Mouse (Mus musculus) retina, embryonic 14.5 days (tissue): ENCODE measurements around the gene Gm13889.
A peak's percentile ranks its signal among the peaks of the same experiment; 100 is the strongest.

Source experiments
- DNase-seq: peaks from one replicate; pipeline ENCODE4 v3.0.0-alpha.2; 2015; ENCODE audit warnings: low spot score

Gm13889 gene

DNA sequence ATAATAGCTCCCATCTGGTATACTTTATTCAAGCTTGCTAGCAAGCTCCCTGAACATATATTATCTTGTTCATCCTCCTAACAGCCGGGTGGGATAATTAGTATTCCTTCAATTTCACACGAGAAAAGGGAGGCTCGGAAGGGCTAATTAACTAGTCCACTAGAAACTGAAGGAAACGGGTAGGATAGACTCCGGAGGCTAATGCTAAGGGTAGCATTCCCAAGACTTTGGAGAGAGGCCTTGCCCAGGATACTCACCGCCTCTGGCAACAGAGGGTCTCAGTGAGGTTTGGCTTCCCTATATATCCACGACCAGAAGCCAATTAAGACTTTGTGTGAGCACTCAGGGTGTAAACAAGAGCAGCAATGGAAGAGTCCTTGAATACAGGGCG, 779 bp upstream of the Gm13889 start:
- DNase-seq: peak; percentile 14

DNA sequence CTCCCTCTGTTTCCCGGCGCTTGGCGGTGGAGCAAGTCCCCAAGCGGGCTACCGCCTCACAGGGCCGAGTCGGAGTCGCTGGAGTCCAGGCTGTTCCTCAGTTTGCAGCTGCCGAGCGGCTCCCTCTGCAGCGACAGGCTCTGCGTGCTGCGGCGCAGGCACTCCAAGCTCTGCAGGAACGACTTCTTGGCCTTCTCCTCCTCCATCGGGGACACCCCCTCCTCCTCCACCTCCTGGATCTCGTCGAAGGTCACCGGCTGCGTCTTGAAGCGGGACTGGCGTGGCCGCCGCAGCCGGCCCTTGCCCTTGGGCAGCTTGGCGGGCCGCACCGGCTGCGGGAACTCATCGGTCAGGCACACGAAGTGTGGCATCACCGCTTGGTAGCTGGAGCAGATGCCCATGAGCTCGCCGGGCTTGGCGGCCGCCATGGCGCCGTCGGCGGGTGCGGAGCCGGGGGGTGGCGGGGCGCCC, 635 bp downstream of the Gm13889 start:
- DNase-seq: peak; percentile 69

DNA sequence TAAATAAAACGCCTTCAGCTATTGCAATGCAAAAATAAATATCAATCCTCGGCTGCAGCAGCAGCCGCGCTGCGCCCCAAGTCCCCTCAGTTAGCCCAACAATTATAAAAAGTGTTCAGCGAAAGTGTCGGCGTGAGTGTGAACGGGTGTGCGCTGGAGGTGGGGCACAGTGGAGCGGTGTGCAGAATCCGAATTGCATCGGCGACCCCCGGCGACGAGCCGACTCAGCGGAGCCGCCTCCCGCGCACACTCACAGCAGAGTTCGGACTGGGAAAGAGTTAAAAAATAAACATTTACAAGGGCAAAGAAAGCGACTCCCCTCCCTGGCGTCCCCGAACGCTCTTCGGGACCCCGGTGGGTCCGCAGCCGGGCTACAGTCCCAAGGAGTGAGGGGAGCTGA, 1.1 kb downstream of the Gm13889 start:
- no peak for DNase-seq

DNA sequence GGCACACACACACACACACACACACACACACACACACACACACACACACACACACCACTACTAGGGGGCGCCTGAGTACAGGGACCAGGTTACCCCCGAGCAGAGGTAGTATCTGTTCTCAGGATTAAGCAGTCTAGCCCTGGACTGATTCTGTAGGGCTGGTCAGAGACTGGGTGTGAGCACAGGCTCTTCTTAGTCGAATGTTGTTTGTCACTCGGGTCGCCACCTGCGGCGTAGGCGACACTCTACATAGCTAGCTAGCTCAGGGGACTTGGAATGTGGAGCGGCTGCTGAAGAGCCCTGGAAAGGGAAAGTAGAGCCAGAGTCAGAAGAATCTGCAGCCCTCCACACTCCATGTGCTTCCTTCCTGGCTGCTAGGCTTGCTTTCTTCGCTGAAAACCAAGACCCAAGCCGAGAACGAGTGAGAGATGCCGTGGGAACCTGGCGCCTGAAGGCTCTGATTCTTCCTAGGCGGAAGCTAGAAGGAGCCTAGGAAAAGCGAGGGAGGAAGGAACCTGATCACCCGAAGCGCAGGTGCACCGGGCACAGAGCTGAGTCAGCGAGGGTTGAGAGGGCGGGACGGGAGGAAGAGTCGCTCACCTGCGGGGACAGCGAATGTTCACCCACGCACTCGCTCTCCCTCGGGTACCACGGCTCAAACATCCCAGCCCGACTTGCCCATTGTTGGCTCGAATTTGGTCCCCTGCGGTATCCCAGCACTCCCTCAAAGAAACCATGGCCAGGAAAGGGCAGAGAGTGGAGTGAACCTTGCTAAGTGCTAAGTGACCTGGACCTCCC, 2.0 kb downstream of the Gm13889 start:
- DNase-seq: peak; percentile 52

DNA sequence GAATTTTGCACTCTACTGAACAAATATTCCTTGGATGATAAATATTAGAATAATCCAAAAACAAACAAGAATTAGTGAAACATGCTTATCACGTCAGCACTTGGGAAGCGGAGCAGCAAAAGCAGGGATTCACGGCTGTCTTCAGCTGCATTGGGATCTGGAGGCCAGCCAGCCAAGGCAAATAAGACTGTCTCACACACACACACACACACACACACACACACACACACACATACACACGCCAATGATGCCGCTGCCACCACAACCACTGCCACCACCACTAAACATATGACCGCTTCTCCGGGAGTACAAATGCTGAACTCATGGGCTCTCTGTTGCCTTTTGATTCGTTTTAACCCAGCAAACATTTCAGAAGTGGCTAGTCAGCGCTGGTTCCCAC, 3.3 kb downstream of the Gm13889 start:
- no peak for DNase-seq

DNA sequence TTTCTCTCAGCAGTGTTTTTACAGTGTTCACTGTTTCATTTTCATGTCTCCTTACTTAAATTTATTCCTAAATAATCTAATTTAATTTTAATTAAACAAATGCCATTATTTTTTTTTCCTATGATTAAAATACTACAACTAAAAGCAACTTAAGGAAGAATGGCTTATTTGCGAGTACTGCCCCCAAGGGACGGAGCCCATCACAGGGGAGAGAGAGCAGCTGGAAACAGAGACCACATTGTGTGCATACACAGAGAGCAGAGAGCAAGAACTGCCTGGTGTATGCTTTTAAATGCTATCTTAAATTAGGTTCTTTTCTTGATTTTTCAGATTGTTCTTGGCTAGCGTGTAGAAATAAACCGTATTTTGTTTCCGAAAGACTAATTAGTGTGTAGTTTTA, 10.0 kb downstream of the Gm13889 start:
- DNase-seq: no peak

DNA sequence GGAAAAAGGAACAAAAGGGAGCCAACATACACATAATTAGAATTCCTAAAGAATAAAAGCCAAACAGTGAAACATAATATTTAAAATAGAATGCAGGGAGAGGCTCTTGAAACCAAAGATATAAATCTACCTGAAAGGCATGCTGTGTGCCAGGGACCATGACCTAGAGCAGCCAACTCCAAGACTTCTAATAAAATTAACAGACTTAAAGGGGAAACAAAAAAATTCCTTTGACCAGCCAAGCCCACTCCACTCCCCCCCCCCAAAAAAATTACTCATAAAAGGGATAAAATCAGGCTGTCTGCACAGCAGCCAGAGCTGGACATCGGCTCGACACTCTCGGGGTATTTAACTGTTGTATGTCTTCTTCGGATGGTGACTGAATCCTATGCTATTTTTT, 12.1 kb downstream of the Gm13889 start:
- no peak for DNase-seq

DNA sequence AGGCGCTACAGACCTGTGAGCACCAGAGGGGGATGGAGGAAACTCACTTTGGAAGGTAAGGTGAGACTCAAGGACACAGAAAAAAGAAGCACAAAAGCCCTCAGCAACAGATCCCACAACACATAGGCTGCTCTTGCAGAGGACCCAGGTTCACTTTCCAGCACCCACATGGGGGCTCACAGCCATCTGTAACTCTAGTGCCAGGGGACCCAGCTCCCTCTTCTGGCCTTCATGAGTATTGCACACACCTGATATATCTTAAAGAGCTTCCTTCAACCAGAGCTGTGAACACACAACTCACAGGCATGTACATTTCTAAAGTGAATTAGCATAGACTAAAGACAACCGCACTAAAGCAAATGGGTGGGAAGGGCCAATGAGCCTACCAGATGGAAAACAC, 12.9 kb downstream of the Gm13889 start:
- no peak for DNase-seq

DNA sequence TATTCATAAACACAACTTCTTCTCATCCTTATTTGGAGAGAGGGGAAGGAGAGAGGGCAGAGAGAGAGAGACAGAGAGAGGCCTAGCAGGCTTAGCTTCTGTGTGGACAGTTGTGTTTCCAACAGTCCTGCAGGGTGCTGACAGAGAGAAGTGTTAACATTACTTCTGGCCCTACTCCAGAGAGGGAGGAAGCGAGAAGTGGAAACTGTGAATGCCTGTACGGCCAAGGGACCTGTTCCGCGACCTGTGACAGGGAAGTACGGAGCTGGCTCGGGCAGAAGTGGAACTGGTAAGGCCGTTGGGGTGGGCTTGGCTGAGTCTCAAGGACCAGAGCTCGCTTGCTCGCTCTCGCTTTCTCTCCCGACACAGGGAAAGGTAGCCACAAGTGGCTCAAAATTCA, 15.3 kb downstream of the Gm13889 start:
- no peak for DNase-seq

DNA sequence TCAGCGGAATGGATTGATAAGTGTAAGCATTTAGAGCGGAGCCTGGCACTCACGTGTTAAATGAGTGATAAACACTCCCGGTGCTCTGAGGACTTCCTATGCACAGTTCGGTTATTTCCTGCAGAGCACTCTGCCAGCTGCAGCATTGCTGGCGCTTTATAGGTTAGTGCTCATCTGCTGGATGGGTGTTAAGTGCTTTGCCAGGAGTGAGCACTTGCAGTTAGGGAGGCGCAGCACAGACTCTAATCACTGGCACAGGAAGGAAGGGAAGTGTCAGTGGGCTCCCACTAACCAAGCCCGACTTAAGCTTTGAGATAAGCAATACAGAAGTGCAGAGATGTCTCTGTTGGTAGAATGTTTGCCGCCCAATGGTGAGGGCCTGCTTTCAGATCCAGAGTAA, 18.5 kb downstream of the Gm13889 start:
- no peak for DNase-seq

DNA sequence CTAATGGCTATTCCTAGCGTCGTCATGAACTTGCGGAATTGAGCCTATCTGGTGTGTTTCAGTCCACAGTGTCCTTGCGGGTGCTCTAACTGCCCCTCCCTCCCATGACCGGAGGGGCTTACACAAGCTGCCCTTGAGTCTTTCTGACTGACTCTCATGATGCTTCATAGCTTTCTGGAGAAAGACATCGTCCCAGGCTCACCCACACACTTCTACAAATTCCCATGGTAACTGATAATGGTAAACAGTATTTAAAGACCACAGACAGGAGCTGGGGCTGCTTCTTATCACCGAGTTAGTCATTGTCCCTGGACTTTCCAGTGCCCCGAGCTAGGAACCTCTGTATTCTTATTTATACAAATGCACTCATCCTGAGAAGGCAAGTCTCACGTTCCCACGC, 28.1 kb downstream of the Gm13889 start:
- no peak for DNase-seq

DNA sequence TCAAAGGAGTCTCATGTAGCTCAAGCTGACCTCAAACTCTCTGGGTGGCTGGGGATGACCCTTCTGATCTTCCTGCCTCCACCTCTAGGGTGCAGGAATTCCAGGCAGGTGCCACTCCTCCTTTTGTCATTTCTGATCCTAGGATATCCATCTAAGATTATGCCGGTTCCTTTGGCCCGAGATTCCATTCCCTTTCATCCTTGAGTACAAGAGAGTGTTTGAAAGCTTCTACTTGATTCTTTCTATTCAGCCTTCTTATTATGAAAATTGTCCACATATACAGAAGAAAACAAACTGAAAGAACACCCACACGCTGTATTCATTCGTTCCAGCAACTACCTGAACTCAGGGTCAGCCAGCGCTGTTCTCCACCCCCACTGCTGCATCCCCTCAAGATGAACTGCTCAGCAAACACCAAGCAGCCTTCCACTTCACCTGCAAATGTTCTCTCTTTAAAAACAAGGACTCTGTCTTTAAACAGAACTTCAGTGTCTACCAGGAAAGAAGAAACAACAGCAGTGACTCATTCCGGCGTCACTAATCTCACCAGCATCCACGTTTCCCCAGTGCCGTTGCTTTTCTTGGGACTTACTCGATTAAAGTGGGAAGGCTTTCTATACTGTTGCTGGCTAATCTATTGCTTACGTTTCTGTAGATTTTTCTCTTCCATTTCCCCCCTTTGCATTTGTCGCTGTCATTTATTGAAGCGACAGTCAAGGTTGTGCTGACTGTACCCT, 29.1 kb downstream of the Gm13889 start:
- DNase-seq: no peak

DNA sequence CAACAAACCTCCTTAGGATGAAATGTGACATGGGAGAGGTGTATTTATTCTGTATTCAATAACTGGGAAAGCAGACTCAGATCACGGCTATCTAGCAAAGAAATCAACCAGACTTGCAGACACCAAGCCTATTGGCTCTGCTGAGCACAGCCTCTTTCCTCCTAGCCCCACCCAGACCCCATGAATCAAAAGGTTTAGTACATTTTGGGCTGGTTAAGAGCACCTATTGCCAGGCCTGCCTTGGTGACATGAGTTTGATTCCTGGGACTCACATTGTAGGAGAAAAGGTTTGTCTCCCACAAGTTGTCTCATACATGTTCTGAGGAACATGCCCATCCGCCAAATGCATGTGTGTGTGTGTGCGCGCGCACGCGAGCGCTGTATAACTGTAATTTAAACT, 30.9 kb downstream of the Gm13889 start:
- DNase-seq: no peak

DNA sequence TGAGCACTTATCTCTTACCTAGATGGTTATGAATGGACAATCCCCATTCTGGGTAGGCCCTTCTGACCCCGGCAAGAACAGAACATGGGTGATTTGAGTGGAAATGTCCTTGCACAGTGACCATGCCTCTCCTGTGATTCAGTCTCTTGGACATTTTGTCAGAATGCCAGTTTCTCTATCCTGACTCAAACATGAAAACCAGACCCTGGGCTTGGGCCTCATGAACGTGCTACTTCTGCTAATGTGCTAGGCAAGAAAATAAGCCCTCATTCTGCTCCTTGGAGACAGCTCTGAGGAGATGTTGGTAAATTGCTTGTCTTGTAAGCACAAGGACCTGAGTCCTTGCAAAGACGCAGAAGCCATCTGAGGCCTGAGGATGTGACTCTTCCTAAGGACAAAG, 37.9 kb downstream of the Gm13889 start:
- no peak for DNase-seq

DNA sequence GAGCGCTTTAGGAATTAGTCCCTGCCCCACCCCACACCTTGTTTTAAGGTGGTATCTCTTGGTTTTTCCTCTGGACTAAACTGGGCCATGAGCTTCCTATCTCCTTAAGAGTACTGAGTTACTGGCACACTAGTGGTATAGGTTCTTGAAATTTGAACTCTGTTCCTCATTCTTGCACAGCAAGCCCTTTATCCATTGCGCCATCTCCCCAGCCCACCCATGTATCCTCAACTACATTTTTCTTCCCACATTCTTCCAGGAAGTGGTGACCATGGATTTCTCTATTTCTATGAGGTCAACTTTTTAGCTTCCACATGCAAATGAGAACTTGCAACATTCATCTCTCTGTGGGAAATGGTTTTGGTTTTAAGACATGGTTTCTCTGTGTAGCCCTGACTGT, 43.4 kb downstream of the Gm13889 start:
- no peak for DNase-seq

DNA sequence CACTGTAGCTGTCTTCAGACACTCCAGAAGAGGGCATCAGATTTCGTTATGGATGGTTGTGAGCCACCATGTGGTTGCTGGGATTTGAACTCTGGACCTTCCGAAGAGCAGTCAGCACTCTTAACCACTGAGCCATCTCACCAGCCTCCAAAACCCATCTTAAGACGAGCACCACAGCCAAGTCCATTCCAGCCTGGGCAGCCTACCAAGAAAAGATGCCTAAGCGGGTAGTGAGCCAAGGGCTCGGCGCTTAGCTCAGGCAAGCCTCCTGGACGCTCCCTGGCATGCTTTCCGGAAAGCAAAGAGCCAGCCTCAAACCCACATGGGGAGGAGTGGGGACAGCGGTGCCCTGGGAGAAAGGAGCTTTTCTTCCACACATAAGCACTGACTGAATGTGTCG, 45.1 kb downstream of the Gm13889 start:
- DNase-seq: no peak

DNA sequence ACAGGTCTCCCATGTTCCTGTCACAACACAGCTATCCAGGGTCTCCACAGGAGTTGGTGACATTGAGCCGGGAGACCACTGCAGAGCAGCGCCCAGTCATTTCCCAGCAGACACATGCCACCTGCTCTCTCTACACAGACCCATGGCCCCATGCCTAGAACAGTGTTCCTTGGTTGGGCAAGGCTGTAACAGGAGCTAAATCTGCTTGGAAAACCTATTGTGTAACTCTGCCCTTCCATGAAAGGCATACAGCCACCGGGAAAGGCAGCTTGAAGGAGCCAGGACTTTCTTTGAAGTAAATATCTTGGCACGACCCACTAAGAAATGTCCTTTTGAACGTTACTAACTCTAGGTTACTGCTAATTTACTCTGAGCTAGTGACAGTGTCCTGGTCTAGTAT, 47.3 kb downstream of the Gm13889 start:
- DNase-seq: no peak

DNA sequence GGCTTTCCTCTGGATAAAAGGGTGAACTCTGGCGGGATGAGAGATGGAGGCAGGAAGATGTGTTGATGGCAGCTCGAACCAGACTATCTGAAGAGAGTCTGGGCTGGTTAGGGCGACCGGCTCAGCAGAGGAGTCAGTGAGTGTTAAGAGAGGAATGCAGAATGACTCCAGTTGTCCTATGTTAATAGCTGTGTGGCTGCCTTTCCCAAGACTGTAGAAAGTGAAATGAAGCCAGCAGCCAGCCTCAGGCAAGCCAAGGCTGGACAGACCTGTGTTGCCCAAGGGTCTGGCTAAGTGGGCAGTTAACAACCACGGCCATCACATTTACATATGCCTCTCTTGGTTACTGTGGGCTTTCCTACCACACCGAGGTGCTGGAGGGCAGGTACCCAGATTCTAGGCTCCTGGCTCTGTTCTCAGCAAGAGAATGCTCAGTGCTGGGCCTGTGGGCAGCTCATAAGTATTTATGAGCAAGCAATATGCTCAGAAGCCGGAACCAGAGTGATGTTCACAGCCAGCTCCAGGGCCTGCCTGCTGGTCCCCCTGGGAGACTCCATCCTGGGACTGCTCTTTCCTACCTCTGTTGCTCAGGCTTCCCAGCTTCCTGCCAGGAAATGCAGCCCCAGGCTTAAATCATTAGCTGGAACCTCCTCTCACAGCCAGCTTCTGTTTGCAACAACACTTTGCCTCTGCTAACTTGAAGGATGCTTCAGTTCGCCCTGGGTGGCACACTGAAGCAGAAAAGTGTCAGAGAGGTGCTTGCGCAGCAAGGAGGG, 49.3 kb downstream of the Gm13889 start:
- peak; percentile 27 for DNase-seq

DNA sequence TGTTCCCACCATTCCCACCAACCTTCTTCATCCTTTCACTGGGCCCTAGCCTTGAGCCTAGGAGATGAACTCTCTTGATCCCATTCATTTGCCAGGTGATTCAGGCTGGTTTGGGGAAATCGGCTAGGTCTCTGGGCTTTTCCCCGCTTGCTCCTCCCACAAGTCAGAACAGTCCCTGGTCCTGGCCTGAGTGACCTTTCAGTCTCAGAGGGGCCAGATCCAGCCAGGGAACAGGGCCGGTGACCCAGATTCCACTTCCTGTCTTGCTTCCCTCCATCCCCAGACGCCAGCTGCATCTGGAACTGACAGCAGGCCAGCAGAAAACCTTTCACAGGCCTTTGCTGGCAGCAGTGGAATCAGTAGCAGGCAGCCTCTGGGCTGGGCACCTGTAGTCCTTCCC, 50.7 kb downstream of the Gm13889 start:
- peak; percentile 66 for DNase-seq
